Mouse (Mus musculus) limb, embryonic 12.5 days (tissue): ENCODE measurements around the gene Pnmal1. TPM values are rescaled to one million over a fixed set of nuclear protein-coding genes. Genes with fewer than 3 reads are reported as not detected.

ENCODE experiments used
- ATAC-seq: fragments of 200-750 bp; cut with Nextera tagmentation; 2 replicates; pipeline ENCODE4 v1.8.0; 2017; ENCODE audit warnings: low read depth, moderate TSS enrichment; ENCODE audit not compliant: insufficient number of reproducible peaks, insufficient read depth, low FRiP score, low TSS enrichment
- H3K27ac ChIP-seq: fragments of 300-500 bp; sonication (generic); 2 replicates; pipeline ENCODE4 v1.5.1; 2016; ENCODE audit warnings: mild to moderate bottlenecking, moderate library complexity
- H3K27me3 ChIP-seq: fragments of 300-500 bp; sonication (generic); 2 replicates; pipeline ENCODE4 v1.6.1; 2016; ENCODE audit warnings: mild to moderate bottlenecking, moderate library complexity
- H3K36me3 ChIP-seq: fragments of 300-500 bp; sonication (generic); 2 replicates; pipeline ENCODE4 v1.6.1; 2016; ENCODE audit warnings: mild to moderate bottlenecking, moderate library complexity
- H3K4me1 ChIP-seq: fragments of 300-500 bp; sonication (generic); replicated peaks from 2 replicates; pipeline ENCODE4 v1.6.1; 2016
- H3K4me2 ChIP-seq: fragments of 300-500 bp; sonication (generic); 2 replicates; pipeline ENCODE4 v1.6.1; 2016; ENCODE audit warnings: mild to moderate bottlenecking, moderate library complexity
- H3K4me3 ChIP-seq: fragments of 300-500 bp; sonication (generic); replicated peaks from 2 replicates; pipeline ENCODE4 v1.5.1; 2016; ENCODE audit warnings: mild to moderate bottlenecking
- H3K9ac ChIP-seq: fragments of 300-500 bp; sonication (generic); replicated peaks from 2 replicates; pipeline ENCODE4 v1.6.1; 2016; ENCODE audit warnings: mild to moderate bottlenecking, moderate library complexity
- H3K9me3 ChIP-seq: fragments of 300-500 bp; sonication (generic); 2 replicates; pipeline ENCODE4 v1.6.1; 2016; ENCODE audit warnings: mild to moderate bottlenecking, moderate library complexity
- WGBS: fragments of 180-500 bp; shearing (Covaris S2); methylation state at CpG from one replicate; pipeline ENCODE4 v1.1.7; 2016; 5-methylcytosine and 5-hydroxymethylcytosine counted together
- polyA plus RNA-seq: library from polyadenylated mRNA; unstranded; fragments of >200 nt; fragmentation: Nextera tagmentation; extraction: Ambion mirVana; gene quantifications from 2 replicates; pipeline ENCODE4 v1.2.1, GENCODE M21; 2016

The Pnmal1 gene
- polyA plus RNA-seq, 1 experiment from 2014 or later = 1.5 TPM

DNA sequence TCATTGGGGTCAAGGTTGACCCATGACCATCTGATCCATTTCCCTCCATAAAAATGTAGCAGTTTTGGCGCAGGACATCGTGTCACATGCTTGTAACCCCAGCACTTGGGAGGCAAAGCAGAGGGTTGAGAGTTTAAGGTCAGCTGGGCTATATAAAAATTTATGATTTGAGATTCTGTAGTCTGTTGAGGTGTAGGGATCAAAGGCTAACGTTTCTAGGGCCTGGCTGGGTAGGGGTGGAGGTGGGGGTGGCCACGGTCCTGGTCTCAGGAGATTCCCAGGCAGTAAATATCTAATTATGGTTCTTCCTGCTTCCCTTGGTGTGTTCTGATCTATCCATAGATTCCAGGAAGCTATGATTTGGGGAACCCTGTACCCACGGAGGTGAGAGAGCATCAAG is 2.2 kb downstream of the Pnmal1 start:
- 66% methylated on average over 5 of the region's 5 CpGs for WGBS
- no peak overlapping the region for H3K4me3 ChIP-seq
- H3K27ac ChIP-seq = no peak overlapping the region
- H3K9ac ChIP-seq = no peak overlapping the region
- H3K4me2 ChIP-seq = no peak overlapping the region
- no peaks in the 10 kb centered on the region for H3K36me3 ChIP-seq
- H3K9me3 ChIP-seq = no peaks in the 10 kb centered on the region
- ATAC-seq = no peak
- H3K27me3 ChIP-seq = no peaks in the 10 kb centered on the region
- peaks cover 8% of the 10 kb centered on the region for H3K4me1 ChIP-seq

- Histone ChIP-seq H3K27me3 (no peaks in the 10 kb centered on the region), H3K9ac (no peak overlapping the region), H3K4me1 (no peaks in the 10 kb centered on the region), H3K27ac (no peak overlapping the region), H3K9me3 (peaks cover 3% of the 10 kb centered on the region; the same call in 1 of the 2 replicates), H3K4me3 (no peak overlapping the region), H3K36me3 (no peaks in the 10 kb centered on the region), H3K4me2 (no peak overlapping the region)
- 85% methylated on average over 6 of the region's 6 CpGs for WGBS
- ATAC-seq = no peak
Measured at GRCm38 (mm10) chr7:16968414-16968813, 8.9 kb downstream of the Pnmal1 start.

DNA sequence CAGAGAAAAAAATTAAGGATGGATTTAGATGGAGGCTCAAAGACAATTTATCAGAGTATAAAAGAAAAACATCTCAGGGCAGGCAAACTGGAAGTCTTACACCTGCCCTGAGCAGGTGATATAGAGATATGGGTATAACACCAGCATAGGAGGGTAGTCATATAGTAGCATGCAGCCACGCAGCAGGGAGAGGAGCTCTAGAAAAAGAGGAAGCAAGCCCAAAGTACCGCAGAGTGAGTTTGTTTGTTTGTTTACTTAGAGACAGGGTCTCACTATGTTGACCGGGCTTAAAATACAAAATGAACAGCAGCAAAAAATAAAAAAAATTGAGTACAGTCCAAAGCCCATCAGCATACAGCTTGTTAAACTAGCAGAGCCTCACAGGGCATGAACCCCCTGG is 11.7 kb downstream of the Pnmal1 start:
- ATAC-seq = no peak
- no peaks in the 10 kb centered on the region for H3K27me3 ChIP-seq
- H3K9me3 ChIP-seq = peaks cover 3% of the 10 kb centered on the region; the same call in 1 of the 2 replicates
- H3K4me3 ChIP-seq = no peak overlapping the region
- H3K4me1 ChIP-seq = no peaks in the 10 kb centered on the region
- no peaks in the 10 kb centered on the region for H3K36me3 ChIP-seq
- H3K4me2 ChIP-seq = no peak overlapping the region
- WGBS = 91% methylated on average over 3 of the region's 3 CpGs
- no peak overlapping the region for H3K9ac ChIP-seq
- H3K27ac ChIP-seq = no peak overlapping the region

DNA sequence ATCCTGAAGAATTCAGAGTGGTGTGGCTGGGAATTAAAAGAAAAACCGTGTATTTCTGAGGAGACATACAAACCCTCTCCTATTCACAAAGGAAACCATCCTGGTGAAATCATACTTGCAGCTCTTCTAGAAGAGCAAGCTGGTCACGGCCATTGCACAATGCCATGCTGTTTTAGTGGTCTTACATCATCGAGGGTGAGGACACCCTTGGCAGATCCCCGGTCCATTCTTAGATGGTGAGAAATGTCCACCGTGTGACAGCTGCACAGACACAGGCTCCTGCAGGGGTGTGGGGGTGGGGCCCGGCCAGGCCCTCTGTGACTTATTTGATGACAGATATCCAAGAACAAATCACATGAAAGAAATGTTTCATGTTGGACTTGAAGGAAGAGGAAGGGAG is 14.5 kb downstream of the Pnmal1 start:
- no peak overlapping the region for H3K4me3 ChIP-seq
- 77% methylated on average over 6 of the region's 6 CpGs for WGBS
- H3K36me3 ChIP-seq = no peaks in the 10 kb centered on the region
- H3K27ac ChIP-seq = no peak overlapping the region
- H3K4me1 ChIP-seq = no peaks in the 10 kb centered on the region
- H3K27me3 ChIP-seq = no peaks in the 10 kb centered on the region
- H3K4me2 ChIP-seq = no peak overlapping the region
- no peak overlapping the region for H3K9ac ChIP-seq
- ATAC-seq = no peak
- peaks cover 3% of the 10 kb centered on the region; the same call in 1 of the 2 replicates for H3K9me3 ChIP-seq

GRCm38 (mm10) chr7:16976298-16976697 is 16.8 kb downstream of the Pnmal1 start:
- Histone ChIP-seq H3K9me3 (no peaks in the 10 kb centered on the region), H3K27me3 (no peaks in the 10 kb centered on the region), H3K4me1 (peaks cover 12% of the 10 kb centered on the region), H3K36me3 (no peaks in the 10 kb centered on the region), H3K27ac (no peak overlapping the region), H3K4me2 (no peak overlapping the region), H3K9ac (no peak overlapping the region), H3K4me3 (no peak overlapping the region)
- ATAC-seq = no peak
- WGBS = 64% methylated on average over 8 of the region's 8 CpGs

GRCm38 (mm10) chr7:16978173-16978572 is 18.7 kb downstream of the Pnmal1 start:
- peaks cover 23% of the 10 kb centered on the region for H3K4me1 ChIP-seq
- H3K9ac ChIP-seq = no peak overlapping the region
- no peaks in the 10 kb centered on the region for H3K36me3 ChIP-seq
- no peak overlapping the region for H3K4me3 ChIP-seq
- 70% methylated on average over 6 of the region's 6 CpGs for WGBS
- H3K27me3 ChIP-seq = no peaks in the 10 kb centered on the region
- H3K27ac ChIP-seq = no peak overlapping the region
- no peak for ATAC-seq
- no peak overlapping the region for H3K4me2 ChIP-seq
- no peaks in the 10 kb centered on the region for H3K9me3 ChIP-seq

GRCm38 (mm10) chr7:16978593-16978992 is 19.1 kb downstream of the Pnmal1 start:
- H3K27ac ChIP-seq = no peak overlapping the region
- H3K9me3 ChIP-seq = no peaks in the 10 kb centered on the region
- ATAC-seq = no peak
- no peak overlapping the region for H3K4me3 ChIP-seq
- H3K9ac ChIP-seq = no peak overlapping the region
- peaks cover 26% of the 10 kb centered on the region for H3K4me1 ChIP-seq
- no peak overlapping the region for H3K4me2 ChIP-seq
- H3K36me3 ChIP-seq = no peaks in the 10 kb centered on the region
- 88% methylated on average over 3 of the region's 3 CpGs for WGBS
- no peaks in the 10 kb centered on the region for H3K27me3 ChIP-seq

GRCm38 (mm10) chr7:16980348-16980747 is 20.9 kb downstream of the Pnmal1 start:
- H3K9ac ChIP-seq = no peak overlapping the region
- ATAC-seq = peak; percentile 77
- WGBS = 1% methylated on average over 12 of the region's 12 CpGs

GRCm38 (mm10) chr7:16982859-16983568 is 23.5 kb downstream of the Pnmal1 start, which contains the start of gene Gm42372:
Gm42372 (plus strand) TSS chr7:16983086.
- H3K9me3 ChIP-seq = no peaks in the 10 kb centered on the region
- H3K4me3 ChIP-seq = peak within 1 kb of the TSS; percentile 30
- WGBS = 20% methylated on average over 26 of the region's 26 CpGs
- H3K4me1 ChIP-seq = peaks cover 40% of the 10 kb centered on the region
- peak within 1 kb of the TSS; percentile 59 for H3K4me2 ChIP-seq
- no peak for ATAC-seq
- no peaks in the 10 kb centered on the region for H3K36me3 ChIP-seq
- H3K9ac ChIP-seq = 0 out of 2 replicates have a peak within 1 kb of the TSS, but pooled peaks have one; percentile 31
- H3K27ac ChIP-seq = 0 out of 2 replicates have a peak within 1 kb of the TSS, but pooled peaks have one; percentile 47
- H3K27me3 ChIP-seq = no peaks in the 10 kb centered on the region

More at GRCm38 (mm10) chr7:16980348-16980747, 20.9 kb downstream of the Pnmal1 start:
- no peaks in the 10 kb centered on the region for H3K36me3 ChIP-seq
- H3K4me1 ChIP-seq = peaks cover 30% of the 10 kb centered on the region
- H3K27me3 ChIP-seq = no peaks in the 10 kb centered on the region
- peak overlapping the region; percentile 24 for H3K4me3 ChIP-seq
- peak overlapping the region; percentile 51 for H3K4me2 ChIP-seq
- H3K9me3 ChIP-seq = no peaks in the 10 kb centered on the region
- peak overlapping the region; percentile 94 for H3K27ac ChIP-seq

- Histone ChIP-seq H3K4me1 (peaks cover 52% of the 10 kb centered on the region), H3K27me3 (no peaks in the 10 kb centered on the region), H3K4me3 (no peak overlapping the region), H3K4me2 (no peak overlapping the region), H3K9me3 (no peaks in the 10 kb centered on the region; the same call in 1 of the 2 replicates), H3K27ac (peak overlapping the region; percentile 74), H3K9ac (no peak overlapping the region; the same call in 1 of the 2 replicates), H3K36me3 (no peaks in the 10 kb centered on the region)
- ATAC-seq = no peak
- WGBS = 41% methylated on average over 7 of the region's 7 CpGs
Measured at GRCm38 (mm10) chr7:16987541-16988149, 28.2 kb downstream of the Pnmal1 start.

GRCm38 (mm10) chr7:16988405-16988804 is 28.9 kb downstream of the Pnmal1 start:
- no peak overlapping the region for H3K4me3 ChIP-seq
- H3K27ac ChIP-seq = peak overlapping the region; percentile 74
- no peaks in the 10 kb centered on the region for H3K36me3 ChIP-seq
- 39% methylated on average over 3 of the region's 3 CpGs for WGBS
- no peak for ATAC-seq
- no peak overlapping the region for H3K9ac ChIP-seq
- peaks cover 49% of the 10 kb centered on the region for H3K4me1 ChIP-seq
- no peaks in the 10 kb centered on the region; the same call in 1 of the 2 replicates for H3K9me3 ChIP-seq
- no peaks in the 10 kb centered on the region for H3K27me3 ChIP-seq
- H3K4me2 ChIP-seq = no peak overlapping the region
